Mouse (Mus musculus) embryonic facial prominence, embryonic 11.5 days (tissue): ENCODE results near the gene Rnaseh2c. TPM values are rescaled to one million over a fixed set of nuclear protein-coding genes. Genes with fewer than 3 reads are reported as not detected.

Experiments used
- polyA plus RNA-seq: library from polyadenylated mRNA; unstranded; fragments of >200 nt; fragmentation: Nextera tagmentation; extraction: Ambion mirVana; gene quantifications from 2 replicates; pipeline ENCODE4 v1.2.1, GENCODE M21; 2014

Gene Rnaseh2c
- polyA plus RNA-seq, 1 experiment from 2014 or later: 157 TPM

Other genes starting within 250 kb of the Rnaseh2c start
- 58.2 and 63.7 TPM in 2 replicates for gene Eif1ad, start 235.1 kb upstream of the Rnaseh2c start, polyA plus RNA-seq
- 464 and 487 TPM in 2 replicates for gene Banf1, start 234.7 kb upstream of the Rnaseh2c start, polyA plus RNA-seq
- 72.9 and 76.1 TPM in 2 replicates for gene Sart1, start 213.2 kb upstream of the Rnaseh2c start, polyA plus RNA-seq
- 0.15 and 0.36 TPM in 2 replicates for gene Tsga10ip, start 199.3 kb upstream of the Rnaseh2c start, polyA plus RNA-seq
- 204 and 213 TPM in 2 replicates for gene Drap1, start 176.9 kb upstream of the Rnaseh2c start, polyA plus RNA-seq
- 33.2 and 36.7 TPM in 2 replicates for gene AI837181, start 176.7 kb upstream of the Rnaseh2c start, polyA plus RNA-seq
- gene Fosl1, start 154.3 kb upstream of the Rnaseh2c start, polyA plus RNA-seq: not detected in 2 replicates
- gene Ccdc85b, start 144.0 kb upstream of the Rnaseh2c start, polyA plus RNA-seq: 7.5 and 7.8 TPM in 2 replicates
- gene Fibp, start 141.3 kb upstream of the Rnaseh2c start, polyA plus RNA-seq: 105 and 115 TPM in 2 replicates
- 1.1 and 1.4 TPM in 2 replicates for gene Ctsw, start 133.4 kb upstream of the Rnaseh2c start, polyA plus RNA-seq
- 80.9 and 91.9 TPM in 2 replicates for gene Efemp2, start 127.9 kb upstream of the Rnaseh2c start, polyA plus RNA-seq
- 29.6 and 39.2 TPM in 2 replicates for gene Mus81, start 113.5 kb upstream of the Rnaseh2c start, polyA plus RNA-seq
- 3,308 and 3,397 TPM in 2 replicates for gene Cfl1, start 111.4 kb upstream of the Rnaseh2c start, polyA plus RNA-seq
- gene 1700020D05Rik, start 98.1 kb upstream of the Rnaseh2c start, polyA plus RNA-seq: not detected in 2 replicates
- 8.7 and 9.8 TPM in 2 replicates for gene Snx32, start 91.3 kb upstream of the Rnaseh2c start, polyA plus RNA-seq
- 0.62 and 1.4 TPM in 2 replicates for gene Ovol1, start 41.2 kb upstream of the Rnaseh2c start, polyA plus RNA-seq
- 1.7 and 2.1 TPM in 2 replicates for gene Ap5b1, start 33.8 kb upstream of the Rnaseh2c start, polyA plus RNA-seq
- gene Kat5, start 8.4 kb downstream of the Rnaseh2c start, polyA plus RNA-seq: 28.9 and 32.2 TPM in 2 replicates
- gene Rela, start 35.6 kb downstream of the Rnaseh2c start, polyA plus RNA-seq: 37.0 and 39.1 TPM in 2 replicates
- 12.4 and 13.2 TPM in 2 replicates for gene Sipa1, start 61.8 kb downstream of the Rnaseh2c start, polyA plus RNA-seq
- 13.1 and 14.6 TPM in 2 replicates for gene Map3k11, start 86.9 kb downstream of the Rnaseh2c start, polyA plus RNA-seq
- gene Pcnx3, start 87.0 kb downstream of the Rnaseh2c start, polyA plus RNA-seq: 17.5 and 22.0 TPM in 2 replicates
- gene Kcnk7, start 102.5 kb downstream of the Rnaseh2c start, polyA plus RNA-seq: not detected in 2 replicates
- 4.5 and 5.5 TPM in 2 replicates for gene Ehbp1l1, start 124.4 kb downstream of the Rnaseh2c start, polyA plus RNA-seq
- gene Fam89b, start 127.8 kb downstream of the Rnaseh2c start, polyA plus RNA-seq: 137 and 151 TPM in 2 replicates
- gene Ltbp3, start 139.0 kb downstream of the Rnaseh2c start, polyA plus RNA-seq: 5.9 and 9.5 TPM in 2 replicates
- gene Scyl1, start 169.5 kb downstream of the Rnaseh2c start, polyA plus RNA-seq: 53.9 and 55.0 TPM in 2 replicates